Mouse (Mus musculus) intestine, embryonic 16.5 days (tissue): Measurements from ENCODE around the gene Setdb1. TPM values are rescaled to one million over a fixed set of nuclear protein-coding genes. Genes with fewer than 3 reads are reported as not detected.

Experiments used
- ATAC-seq: fragments of 200-750 bp; cut with Nextera tagmentation; 2 replicates; pipeline ENCODE4 v1.8.0; 2017; ENCODE audit warnings: moderate TSS enrichment, moderate library complexity
- H3K27ac ChIP-seq: fragments of 300-500 bp; sonication (generic); 2 replicates; pipeline ENCODE4 v1.5.1; 2014; ENCODE audit warnings: mild to moderate bottlenecking, low read length
- H3K27me3 ChIP-seq: fragments of 300-500 bp; sonication (generic); replicated peaks from 2 replicates; pipeline ENCODE4 v1.6.1; 2014; ENCODE audit warnings: low read length, control low read depth, mixed read lengths; ENCODE audit not compliant: control insufficient read depth, insufficient read depth
- H3K36me3 ChIP-seq: fragments of 300-500 bp; sonication (generic); 2 replicates; pipeline ENCODE4 v1.6.1; 2014; ENCODE audit warnings: low read length, control low read depth; ENCODE audit not compliant: control insufficient read depth, insufficient read depth
- H3K4me1 ChIP-seq: fragments of 300-500 bp; sonication (generic); 2 replicates; pipeline ENCODE4 v1.6.1; 2014; ENCODE audit warnings: low read length, control low read depth, mixed read lengths; ENCODE audit not compliant: control insufficient read depth, insufficient read depth
- H3K4me2 ChIP-seq: fragments of 300-500 bp; sonication (generic); 2 replicates; pipeline ENCODE4 v1.6.1; 2014; ENCODE audit warnings: low read depth, low read length, control low read depth
- H3K4me3 ChIP-seq: fragments of 300-500 bp; sonication (generic); 2 replicates; pipeline ENCODE4 v1.5.1; 2014; ENCODE audit warnings: mild to moderate bottlenecking, low read length
- H3K9ac ChIP-seq: fragments of 300-500 bp; sonication (generic); 2 replicates; pipeline ENCODE4 v1.6.1; 2014; ENCODE audit warnings: low read depth, low read length
- H3K9me3 ChIP-seq: fragments of 300-500 bp; sonication (generic); 2 replicates; pipeline ENCODE4 v1.6.1; 2016; ENCODE audit warnings: low read length, control low read depth; ENCODE audit not compliant: control insufficient read depth
- WGBS: fragments of 180-500 bp; shearing (Covaris S2); extraction: QIAGEN DNeasy Blood & Tissue Kit; methylation state at CpG from one replicate; pipeline ENCODE4 v1.1.7; 2014; 5-methylcytosine and 5-hydroxymethylcytosine counted together
- polyA plus RNA-seq: library from polyadenylated mRNA; unstranded; fragments of >200 nt; fragmentation: Nextera tagmentation; extraction: Ambion mirVana; gene quantifications from 2 replicates; pipeline ENCODE4 v1.2.1, GENCODE M21; 2015

The Setdb1 gene
- polyA plus RNA-seq, 1 experiment from 2014 or later = 24.8 TPM

GRCm38 (mm10) chr3:95281216-95282126 is 75.5 kb downstream of the Setdb1 start, which contains the start of the genes Mindy1 and Prune1:
Mindy1 (plus strand) TSS chr3:95281345.
Prune1 (minus strand) TSS chr3:95282076.
- Histone ChIP-seq H3K36me3 (no peaks in the 10 kb centered on the region), H3K4me2 (peak within 1 kb of the TSS; percentile 75), H3K27ac (peak within 1 kb of the TSS; percentile 97), H3K9me3 (no peaks in the 10 kb centered on the region), H3K9ac (peak within 1 kb of the TSS; percentile 90), H3K27me3 (no peaks in the 10 kb centered on the region), H3K4me3 (peak within 1 kb of the TSS; percentile 73), H3K4me1 (peaks cover 27% of the 10 kb centered on the region)
- WGBS = under 1% methylated on average over 53 of the region's 53 CpGs
- ATAC-seq = peak; percentile 85

GRCm38 (mm10) chr3:95280747-95281146 is 76.3 kb downstream of the Setdb1 start:
- no peak for ATAC-seq
- H3K4me3 ChIP-seq = peak overlapping the region; percentile 73
- H3K4me1 ChIP-seq = peaks cover 22% of the 10 kb centered on the region
- peak overlapping the region; percentile 93 for H3K27ac ChIP-seq
- WGBS = 12% methylated on average over 8 of the region's 8 CpGs
- no peaks in the 10 kb centered on the region for H3K27me3 ChIP-seq
- H3K4me2 ChIP-seq = peak overlapping the region; percentile 75
- H3K36me3 ChIP-seq = no peaks in the 10 kb centered on the region
- H3K9me3 ChIP-seq = no peaks in the 10 kb centered on the region
- peak overlapping the region; percentile 90 for H3K9ac ChIP-seq

- 86% methylated on average over 1 of the region's 1 CpGs for WGBS
- Histone ChIP-seq H3K36me3 (no peaks in the 10 kb centered on the region), H3K4me1 (peaks cover 4% of the 10 kb centered on the region; the same call in 1 of the 2 replicates), H3K9ac (no peak overlapping the region), H3K9me3 (no peaks in the 10 kb centered on the region), H3K27me3 (no peaks in the 10 kb centered on the region), H3K4me3 (no peak overlapping the region), H3K27ac (no peak overlapping the region), H3K4me2 (no peak overlapping the region)
- ATAC-seq = no peak
These were observed 79.9 kb downstream of the Setdb1 start for GRCm38 (mm10) chr3:95277149-95277551.

- peaks cover 4% of the 10 kb centered on the region; the same call in 1 of the 2 replicates for H3K4me1 ChIP-seq
- no peaks in the 10 kb centered on the region for H3K9me3 ChIP-seq
- no peaks in the 10 kb centered on the region for H3K36me3 ChIP-seq
- no peak overlapping the region for H3K27ac ChIP-seq
- ATAC-seq = no peak
- no peaks in the 10 kb centered on the region for H3K27me3 ChIP-seq
- WGBS = 66% methylated on average over 5 of the region's 5 CpGs
- H3K9ac ChIP-seq = no peak overlapping the region
- H3K4me3 ChIP-seq = no peak overlapping the region
- no peak overlapping the region for H3K4me2 ChIP-seq
These were observed 80.5 kb downstream of the Setdb1 start for GRCm38 (mm10) chr3:95276428-95276934.

- H3K27ac ChIP-seq = no peak overlapping the region
- no peak for ATAC-seq
- H3K4me1 ChIP-seq = no peaks in the 10 kb centered on the region
- 76% methylated on average over 6 of the region's 6 CpGs for WGBS
- no peak overlapping the region for H3K4me3 ChIP-seq
- no peaks in the 10 kb centered on the region for H3K27me3 ChIP-seq
- no peaks in the 10 kb centered on the region for H3K36me3 ChIP-seq
- no peaks in the 10 kb centered on the region for H3K9me3 ChIP-seq
- no peak overlapping the region for H3K9ac ChIP-seq
- no peak overlapping the region for H3K4me2 ChIP-seq
These were observed 81.8 kb downstream of the Setdb1 start for GRCm38 (mm10) chr3:95275161-95275560.

- H3K27me3 ChIP-seq = no peaks in the 10 kb centered on the region
- H3K9me3 ChIP-seq = no peaks in the 10 kb centered on the region
- no peak overlapping the region for H3K9ac ChIP-seq
- no peak overlapping the region for H3K4me3 ChIP-seq
- H3K4me1 ChIP-seq = no peaks in the 10 kb centered on the region
- H3K27ac ChIP-seq = no peak overlapping the region
- H3K36me3 ChIP-seq = no peaks in the 10 kb centered on the region
- no peak overlapping the region for H3K4me2 ChIP-seq
- 96% methylated on average over 4 of the region's 4 CpGs for WGBS
- no peak for ATAC-seq
These were observed 82.5 kb downstream of the Setdb1 start for GRCm38 (mm10) chr3:95274453-95274852.

Other genes with a start within 250 kb of the Setdb1 start
- gene Vps72, start 246.2 kb downstream of the Setdb1 start, polyA plus RNA-seq = 110 and 120 TPM in 2 replicates
- gene Tmod4, start 232.7 kb downstream of the Setdb1 start, polyA plus RNA-seq = 1.1 and 1.2 TPM in 2 replicates
- gene Scnm1, start 223.2 kb downstream of the Setdb1 start, polyA plus RNA-seq = 56.9 and 62.2 TPM in 2 replicates
- gene Lysmd1, start 223.1 kb downstream of the Setdb1 start, polyA plus RNA-seq = 9.8 and 11.0 TPM in 2 replicates
- gene Tnfaip8l2, start 214.8 kb downstream of the Setdb1 start, polyA plus RNA-seq = 4.9 and 5.3 TPM in 2 replicates
- 1.1 and 2.3 TPM in 2 replicates for gene Sema6c, start 196.7 kb downstream of the Setdb1 start, polyA plus RNA-seq
- gene Gabpb2, start 139.3 kb downstream of the Setdb1 start, polyA plus RNA-seq = 5.7 and 6.0 TPM in 2 replicates
- gene Cdc42se1, start 128.5 kb downstream of the Setdb1 start, polyA plus RNA-seq = 67.8 and 73.8 TPM in 2 replicates
- gene Mllt11, start 125.0 kb downstream of the Setdb1 start, polyA plus RNA-seq = 15.0 and 15.5 TPM in 2 replicates
- 0.17 and 0.29 TPM in 2 replicates for gene Gm128, start 115.6 kb downstream of the Setdb1 start, polyA plus RNA-seq
- 0.51 and 0.72 TPM in 2 replicates for gene Bnipl, start 106.0 kb downstream of the Setdb1 start, polyA plus RNA-seq
- gene Mindy1, start 75.9 kb downstream of the Setdb1 start, polyA plus RNA-seq = 39.8 and 41.4 TPM in 2 replicates
- gene Prune1, start 75.1 kb downstream of the Setdb1 start, polyA plus RNA-seq = 15.0 and 16.1 TPM in 2 replicates
- gene Anxa9, start 50.0 kb downstream of the Setdb1 start, polyA plus RNA-seq = 1.9 and 2.0 TPM in 2 replicates
- 165 and 168 TPM in 2 replicates for gene Cers2, start 42.4 kb downstream of the Setdb1 start, polyA plus RNA-seq
- not detected in 2 replicates for gene 4930558C23Rik, start 45.6 kb upstream of the Setdb1 start, polyA plus RNA-seq
- 30.8 and 31.9 TPM in 2 replicates for gene Arnt, start 77.2 kb upstream of the Setdb1 start, polyA plus RNA-seq
- 8.0 and 8.7 TPM in 2 replicates for gene Ctsk, start 142.1 kb upstream of the Setdb1 start, polyA plus RNA-seq
- gene Ctss, start 169.6 kb upstream of the Setdb1 start, polyA plus RNA-seq = 33.5 and 34.7 TPM in 2 replicates
- gene Hormad1, start 202.5 kb upstream of the Setdb1 start, polyA plus RNA-seq = 0.10 TPM in 1 of 2 replicates, not detected in the other
- 42.6 and 44.3 TPM in 2 replicates for gene Golph3l, start 231.7 kb upstream of the Setdb1 start, polyA plus RNA-seq